Mouse (Mus musculus) E14TG2a.4 (cell line): ENCODE results near the gene Mpp3.
"Not testable (repeated sequence)": the region's sequence is repeated elsewhere in the genome, so short reads cannot be mapped to it uniquely, and the experiment has no call there.

Source experiments
- H3K27me3 ChIP-seq: 2 replicates; pipeline ENCODE4 v1.6.1; 2014; ENCODE audit warnings: low read length, control low read depth; ENCODE audit not compliant: insufficient read depth
- H3K36me3 ChIP-seq: 2 replicates; pipeline ENCODE4 v1.6.1; 2014; ENCODE audit warnings: low read length, control low read depth; ENCODE audit not compliant: insufficient read depth
- H3K4me1 ChIP-seq: replicated peaks from 2 replicates; pipeline ENCODE4 v1.6.1; 2014; ENCODE audit warnings: low read depth, low read length, control low read depth
- H3K4me3 ChIP-seq: replicated peaks from 2 replicates; pipeline ENCODE4 v1.5.1; 2014; ENCODE audit warnings: mild to moderate bottlenecking, low read length
- H3K9me3 ChIP-seq: 2 replicates; pipeline ENCODE4 v1.6.1; 2014; ENCODE audit warnings: low read length, control low read depth
- CTCF ChIP-seq: conservative IDR thresholded peaks from 2 replicates; pipeline ENCODE4 v1.5.1; 2014; ENCODE audit warnings: low read length
- NANOG ChIP-seq: IDR thresholded peaks from 2 replicates; pipeline ENCODE4 v1.6.1; 2014; ENCODE audit warnings: borderline replicate concordance, low read length, mixed read lengths
- POU5F1 ChIP-seq: IDR thresholded peaks from 2 replicates; pipeline ENCODE4 v1.6.1; 2014; ENCODE audit warnings: low read length, borderline replicate concordance

Mpp3 gene

GRCm38 (mm10) chr11:101994100-101994499, 34.2 kb downstream of the Mpp3 start:
- H3K4me3 ChIP-seq, result no peak overlapping the region
- peaks cover 8% of the 10 kb centered on the region; the same call in 1 of the 2 replicates for H3K27me3 ChIP-seq
- no peaks in the 10 kb centered on the region for H3K36me3 ChIP-seq
- H3K4me1 ChIP-seq, result 0 out of 2 replicates have a peak, but pooled peaks cover 3% of the 10 kb centered on the region
- no peak for TF ChIP-seq CTCF
- TF ChIP-seq POU5F1, result no peak
- TF ChIP-seq NANOG, result no peak
- H3K9me3 ChIP-seq, result no peaks in the 10 kb centered on the region

GRCm38 (mm10) chr11:101992411-101992810, 35.9 kb downstream of the Mpp3 start:
- Histone ChIP-seq H3K36me3 (no peaks in the 10 kb centered on the region), H3K9me3 (no peaks in the 10 kb centered on the region), H3K4me3 (no peak overlapping the region), H3K4me1 (no peaks in the 10 kb centered on the region), H3K27me3 (peaks cover 17% of the 10 kb centered on the region; the same call in 1 of the 2 replicates)
- TF ChIP-seq NANOG (no peak), POU5F1 (no peak), CTCF (no peak)

- Histone ChIP-seq H3K36me3 (no peaks in the 10 kb centered on the region), H3K4me1 (no peaks in the 10 kb centered on the region), H3K9me3 (no peaks in the 10 kb centered on the region), H3K27me3 (peaks cover 23% of the 10 kb centered on the region), H3K4me3 (no peak overlapping the region)
- TF ChIP-seq NANOG (no peak), CTCF (no peak), POU5F1 (no peak)
Measured at GRCm38 (mm10) chr11:101991813-101992212, 36.4 kb downstream of the Mpp3 start.

GRCm38 (mm10) chr11:101990244-101990643, 38.0 kb downstream of the Mpp3 start:
- Histone ChIP-seq H3K4me1 (peaks cover 6% of the 10 kb centered on the region), H3K9me3 (no peaks in the 10 kb centered on the region), H3K4me3 (no peak overlapping the region), H3K27me3 (peaks cover 27% of the 10 kb centered on the region), H3K36me3 (no peaks in the 10 kb centered on the region)
- TF ChIP-seq NANOG (no peak), POU5F1 (no peak), CTCF (no peak)

GRCm38 (mm10) chr11:101986913-101987312, 41.3 kb downstream of the Mpp3 start, which contains the start of gene Dusp3:
Gene Dusp3, minus strand, starts transcription at chr11:101987013.
- H3K36me3 ChIP-seq, result peaks cover 4% of the 10 kb centered on the region
- no peak for TF ChIP-seq CTCF
- TF ChIP-seq NANOG, result no peak
- no peak for TF ChIP-seq POU5F1
- H3K4me1 ChIP-seq, result peaks cover 34% of the 10 kb centered on the region
- H3K9me3 ChIP-seq, result no peaks in the 10 kb centered on the region
- no peak within 1 kb of the TSS for H3K4me3 ChIP-seq
- peaks cover 32% of the 10 kb centered on the region for H3K27me3 ChIP-seq

GRCm38 (mm10) chr11:101985990-101986389, 42.3 kb downstream of the Mpp3 start:
- peaks cover 32% of the 10 kb centered on the region for H3K27me3 ChIP-seq
- no peaks in the 10 kb centered on the region for H3K9me3 ChIP-seq
- TF ChIP-seq CTCF, result peak; percentile 88
- TF ChIP-seq NANOG, result no peak
- H3K36me3 ChIP-seq, result peaks cover 14% of the 10 kb centered on the region
- H3K4me3 ChIP-seq, result no peak overlapping the region
- H3K4me1 ChIP-seq, result peaks cover 44% of the 10 kb centered on the region

GRCm38 (mm10) chr11:101985450-101985849, 42.8 kb downstream of the Mpp3 start:
- H3K9me3 ChIP-seq, H3K4me3 ChIP-seq: not testable (repeated sequence)
- H3K4me1 ChIP-seq, result peaks cover 49% of the 10 kb centered on the region
- peaks cover 30% of the 10 kb centered on the region for H3K27me3 ChIP-seq
- H3K36me3 ChIP-seq, result peaks cover 19% of the 10 kb centered on the region

- H3K4me3 ChIP-seq, result peak within 1 kb of the TSS; percentile 87
- H3K36me3 ChIP-seq, result peaks cover 30% of the 10 kb centered on the region
Measured at GRCm38 (mm10) chr11:101984054-101985025, 43.9 kb downstream of the Mpp3 start, which contains the start of gene Cfap97d1. Gene Cfap97d1, plus strand, starts transcription at chr11:101984279.

More at GRCm38 (mm10) chr11:101984054-101985025, 43.9 kb downstream of the Mpp3 start, which contains the start of gene Cfap97d1:
- H3K27me3 ChIP-seq, result peaks cover 26% of the 10 kb centered on the region
- TF ChIP-seq NANOG, result no peak
- no peak for TF ChIP-seq POU5F1
- TF ChIP-seq CTCF, result no peak
- no peaks in the 10 kb centered on the region for H3K9me3 ChIP-seq
- peaks cover 50% of the 10 kb centered on the region for H3K4me1 ChIP-seq
